Mouse (Mus musculus) gastrocnemius, postnatal 36 days (tissue): Measurements from ENCODE around the gene Fndc3b. TPM values are rescaled to one million over a fixed set of nuclear protein-coding genes. Genes with fewer than 3 reads are reported as not detected.

Experiments
- DNase-seq, 2 experiments: peaks; one replicate each; pipeline ENCODE4 v3.0.0; 2022
- intact Hi-C: fragments of 180-260 bp; cut with DNase I; formaldehyde crosslinking; loops from one replicate; pipeline ENCODE4 v1.15.1; 2025
- total RNA-seq, 2 experiments: library from RNA; stranded (reverse); gene quantifications; 2 replicates each; pipeline ENCODE4 v1.2.3; 2021

Fndc3b gene
- total RNA-seq, 2 experiments from 2014 or later, result 17.1 to 22.2 TPM

DNA sequence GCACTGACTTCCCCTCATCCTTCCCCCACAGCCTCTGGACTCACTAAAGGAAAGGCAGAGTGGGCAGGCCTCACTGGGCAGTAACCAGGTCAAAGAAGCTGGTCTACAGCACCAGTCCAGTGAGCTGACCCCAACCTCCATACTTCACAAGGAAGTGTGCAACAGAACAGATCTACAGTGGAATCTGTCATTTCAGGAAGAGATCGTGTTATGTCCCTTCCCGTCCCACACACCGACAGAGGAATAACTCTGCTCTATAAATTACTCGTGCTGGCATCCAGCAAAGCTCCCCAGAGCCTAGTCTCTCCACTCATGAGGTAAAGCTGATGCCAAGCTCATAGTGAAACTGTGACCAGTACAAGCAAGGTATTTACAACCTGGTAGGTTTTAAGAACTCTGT lies 27.7 kb downstream of the Fndc3b start:
- DNase-seq, result no peak
- intact Hi-C loops, result no loop called here

DNA sequence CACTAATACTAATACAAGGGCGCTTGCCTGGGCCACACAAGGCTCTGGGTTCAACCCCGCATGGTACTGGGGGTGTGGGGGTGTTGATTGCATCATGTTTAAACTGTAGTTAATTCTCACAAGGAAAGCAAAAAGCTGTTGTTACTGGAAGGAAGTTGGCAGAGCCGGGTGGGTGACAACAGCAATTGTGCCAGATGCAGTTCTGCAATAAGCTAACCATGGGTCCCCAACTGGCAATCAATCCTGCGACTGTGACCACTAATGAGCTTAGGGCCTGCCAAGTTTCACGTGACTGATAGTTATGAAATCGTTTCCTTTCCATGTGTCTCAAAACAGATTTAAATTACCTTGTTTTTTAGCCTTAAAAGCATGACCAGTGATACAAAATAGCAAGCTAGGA lies 33.5 kb downstream of the Fndc3b start:
- intact Hi-C loops, result no loop called here
- no peak for DNase-seq

DNA sequence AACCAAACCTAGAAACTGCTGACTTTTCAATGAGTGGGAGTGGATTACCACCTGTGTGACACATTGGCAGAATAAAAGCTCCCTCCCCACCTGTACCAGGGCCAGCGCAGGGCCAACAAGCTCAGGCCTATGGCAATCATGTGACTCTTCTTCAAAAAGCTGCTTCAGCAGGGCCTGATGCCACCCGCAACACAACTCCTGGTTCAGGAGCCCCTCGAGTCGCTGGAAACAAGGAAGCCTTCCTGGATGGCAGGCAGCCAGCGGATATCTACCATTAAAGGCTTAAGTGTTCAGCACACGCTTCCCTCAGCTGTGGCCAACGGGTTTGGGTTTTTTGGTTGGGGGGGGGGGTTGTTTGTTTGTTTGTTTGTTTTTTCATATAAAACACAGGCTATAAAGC lies 37.4 kb downstream of the Fndc3b start:
- no peak for DNase-seq
- intact Hi-C loops, result no loop called here

DNA sequence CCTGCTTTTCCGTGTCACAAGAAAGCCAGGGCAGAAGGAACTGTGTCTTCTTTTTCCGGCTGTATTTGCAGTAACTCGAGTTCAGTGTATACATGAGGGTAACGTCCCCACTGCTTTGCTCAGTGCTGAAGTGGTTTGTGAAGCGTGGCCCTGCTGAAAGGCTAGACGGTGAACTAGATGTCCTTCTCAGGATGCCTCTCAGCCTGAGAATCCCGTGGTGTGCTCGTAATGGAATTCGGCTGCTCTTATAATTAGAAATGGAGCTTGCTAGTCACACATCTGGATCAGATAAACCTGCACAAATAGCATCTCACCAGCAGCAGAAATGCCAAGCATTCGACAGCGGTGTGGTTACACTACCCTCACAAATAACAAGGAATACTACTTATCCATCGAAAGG lies 40.7 kb downstream of the Fndc3b start:
- DNase-seq, result no peak
- intact Hi-C loops, result no loop called here

DNA sequence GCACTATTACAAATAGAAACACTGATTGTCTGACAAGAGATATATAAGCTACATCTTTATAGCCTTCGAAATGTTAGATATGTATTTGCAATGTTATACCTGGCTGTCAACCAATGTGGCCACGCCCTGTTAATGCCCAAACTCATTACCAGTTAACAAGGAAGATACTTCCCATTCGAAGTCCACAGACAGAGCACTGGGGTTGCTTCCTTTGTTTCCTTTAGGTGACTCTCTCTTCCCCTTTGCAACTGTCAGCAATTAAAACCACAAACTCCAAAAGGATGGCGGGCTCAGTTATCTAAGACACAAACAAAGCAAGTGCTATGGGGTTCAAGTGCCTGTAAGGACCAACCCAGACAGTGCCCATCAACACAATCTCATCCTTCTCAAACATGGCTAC lies 43.8 kb downstream of the Fndc3b start:
- no peak for DNase-seq
- intact Hi-C loops, result loop anchor here (5.0 kb wide), 1 partner anchor 50 kb away; no protein-coding TSS in a partner anchor

DNA sequence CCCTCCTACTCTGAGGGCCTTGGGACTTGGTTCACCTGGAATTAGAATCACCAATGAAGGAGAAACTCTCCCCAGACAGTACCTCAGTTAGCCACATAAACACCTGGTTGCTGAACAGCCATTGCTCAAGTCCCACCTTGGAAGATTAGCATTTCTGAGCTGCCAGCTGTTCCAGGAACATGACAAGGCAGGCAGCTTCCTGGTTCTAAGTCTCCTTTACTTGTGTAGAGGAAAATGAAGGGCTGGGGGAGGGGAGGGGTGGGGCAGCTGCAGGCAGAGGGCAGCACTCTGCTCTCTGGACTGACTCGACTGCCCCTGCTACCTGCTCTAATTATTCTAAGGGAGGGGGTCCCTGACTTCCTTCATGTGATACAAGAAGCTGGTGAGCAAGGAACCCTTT lies 45.8 kb downstream of the Fndc3b start:
- intact Hi-C loops, result loop anchor here (5.0 kb wide), 1 partner anchor 48 kb away; no protein-coding TSS in a partner anchor
- no peak for DNase-seq

DNA sequence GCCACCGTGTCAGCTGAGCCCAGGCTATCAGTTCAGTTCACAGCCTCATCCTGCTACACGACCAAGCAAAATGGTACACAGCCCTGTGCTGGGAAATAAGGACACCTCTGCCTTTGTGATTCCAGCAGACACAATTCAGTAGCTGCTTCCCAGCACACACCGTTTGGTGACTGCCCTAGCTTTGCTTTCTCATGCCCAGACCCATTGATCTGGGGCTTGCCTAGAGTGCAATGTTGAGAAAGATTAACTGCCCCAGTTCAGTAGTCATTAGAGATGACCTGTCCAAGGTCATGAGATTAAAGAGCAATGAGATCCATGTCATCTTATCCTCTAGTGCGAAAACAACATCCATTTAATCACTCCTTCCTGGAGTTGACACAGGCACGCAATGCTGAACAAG lies 47.9 kb downstream of the Fndc3b start:
- no peak for DNase-seq
- intact Hi-C loops, result no loop called here

DNA sequence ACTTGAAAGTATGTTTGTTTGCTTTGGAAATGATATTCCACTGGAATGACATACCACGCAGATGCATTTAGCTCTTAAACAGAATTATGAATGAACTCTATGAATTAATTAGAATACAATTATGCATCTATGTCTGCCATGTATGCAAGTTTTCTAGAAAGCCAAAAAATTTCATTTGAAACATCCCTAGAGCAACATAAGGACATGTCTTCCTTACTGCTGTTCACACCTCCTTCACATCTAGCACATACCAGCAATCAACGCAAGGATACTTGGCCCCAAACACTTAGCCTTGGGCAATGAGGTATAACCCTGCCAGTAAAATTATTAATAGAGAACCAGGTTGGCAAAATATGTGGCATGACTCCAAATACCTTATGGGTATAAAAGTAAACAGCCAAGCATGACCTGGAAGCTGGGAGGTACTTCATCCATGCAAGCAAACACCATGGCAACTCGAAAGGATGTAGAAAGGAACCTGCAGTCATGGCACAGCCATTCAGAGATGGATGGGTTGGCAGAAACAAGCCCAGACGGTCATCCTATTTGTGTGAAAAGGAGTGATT lies 52.8 kb downstream of the Fndc3b start:
- DNase-seq, result no peak
- intact Hi-C loops, result no loop called here

DNA sequence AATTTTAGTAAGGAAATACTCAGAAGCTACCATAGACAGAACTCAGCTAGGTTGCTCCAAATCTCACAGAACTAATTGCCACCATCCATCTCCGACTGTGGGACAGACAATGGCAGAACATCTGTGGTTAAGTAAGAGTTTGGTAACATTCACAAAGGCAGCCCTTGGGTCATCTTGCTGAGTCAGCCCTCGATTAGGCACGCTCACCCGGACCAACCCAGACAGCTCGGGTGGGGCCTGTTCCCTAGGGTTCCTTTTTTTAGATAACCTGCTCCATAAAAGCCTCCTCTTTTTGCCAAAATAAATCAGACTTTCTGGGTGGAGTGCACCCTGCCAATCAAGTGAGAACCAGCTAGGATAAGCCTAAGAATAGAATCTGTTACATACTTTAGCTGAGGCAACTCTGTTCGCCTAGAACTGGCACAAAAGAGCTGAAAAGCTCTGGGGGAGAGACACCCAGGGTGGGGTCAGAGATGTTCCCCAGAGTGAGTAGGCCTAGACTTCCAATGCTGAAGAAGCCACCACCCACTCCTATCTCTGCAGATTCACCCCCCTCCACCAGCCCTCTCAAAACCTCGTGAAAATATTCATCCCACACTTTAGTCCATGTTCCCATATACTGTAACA lies 54.2 kb downstream of the Fndc3b start:
- intact Hi-C loops, result no loop called here
- peak in 1 of 2 experiments; percentile 57 for DNase-seq

DNA sequence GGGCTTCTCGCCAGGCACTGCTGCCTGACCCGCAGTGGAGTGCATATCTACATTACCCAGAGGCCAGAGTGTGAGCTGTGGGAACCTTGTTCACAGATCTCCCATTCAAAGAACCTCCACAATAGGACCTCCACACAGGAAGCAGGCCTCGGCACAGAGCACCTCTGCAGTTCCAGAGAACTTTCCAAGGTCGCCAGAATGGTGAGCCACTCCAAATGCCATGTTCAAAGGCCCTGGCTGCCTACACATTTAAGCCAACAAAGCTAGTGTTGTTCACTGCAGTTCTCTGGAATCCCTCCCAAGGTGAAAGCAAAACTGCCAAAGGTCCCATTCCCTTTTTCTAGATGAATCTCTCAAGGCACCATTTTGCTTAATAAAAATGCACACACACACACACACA lies 55.4 kb downstream of the Fndc3b start:
- intact Hi-C loops, result no loop called here
- DNase-seq, result no peak

DNA sequence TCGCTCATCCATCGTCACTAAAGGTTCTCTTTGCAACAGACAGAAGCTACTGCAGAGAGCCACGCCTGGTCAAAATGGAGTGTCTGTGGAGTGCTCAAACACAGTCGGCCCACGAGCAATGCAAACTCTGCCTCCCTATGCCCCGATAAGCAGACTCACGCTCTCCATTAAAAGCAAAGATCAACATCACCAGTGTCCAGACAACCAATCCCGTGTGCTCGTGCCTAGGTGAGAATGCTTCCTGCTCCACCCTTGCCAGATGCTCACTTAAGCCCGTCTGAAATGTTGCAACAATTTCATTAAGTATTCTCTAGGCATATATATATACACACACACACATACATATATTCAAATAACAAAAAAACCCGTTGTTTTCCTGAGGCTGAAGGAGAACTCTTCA lies 56.1 kb downstream of the Fndc3b start:
- intact Hi-C loops, result no loop called here
- no peak for DNase-seq

DNA sequence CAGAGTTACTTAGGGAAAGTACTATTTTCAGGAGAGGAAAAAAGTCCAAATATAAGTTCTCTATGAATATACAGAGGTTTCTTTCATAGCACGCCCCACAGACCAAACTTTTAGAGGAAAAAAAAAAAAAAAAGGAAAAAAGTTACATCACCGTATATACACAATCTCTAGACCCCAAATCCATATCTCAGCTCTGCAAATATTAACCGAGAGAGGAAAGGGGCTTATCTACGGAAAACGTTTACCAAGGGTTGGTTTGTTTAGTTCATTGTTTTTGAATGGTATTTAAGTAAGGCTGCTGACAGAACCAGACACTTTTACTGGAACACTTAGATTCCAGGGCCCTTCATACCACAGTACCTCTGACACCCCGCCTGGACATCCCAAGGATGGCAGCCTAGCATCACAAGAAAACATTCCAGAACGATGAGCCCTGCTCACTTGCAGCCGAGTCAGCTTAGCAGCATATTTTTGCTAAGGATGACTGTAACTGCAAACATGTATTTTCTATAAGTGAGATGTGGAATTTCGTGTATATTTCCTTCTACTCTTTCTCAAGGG lies 58.6 kb downstream of the Fndc3b start:
- intact Hi-C loops, result no loop called here
- DNase-seq, result no peak

DNA sequence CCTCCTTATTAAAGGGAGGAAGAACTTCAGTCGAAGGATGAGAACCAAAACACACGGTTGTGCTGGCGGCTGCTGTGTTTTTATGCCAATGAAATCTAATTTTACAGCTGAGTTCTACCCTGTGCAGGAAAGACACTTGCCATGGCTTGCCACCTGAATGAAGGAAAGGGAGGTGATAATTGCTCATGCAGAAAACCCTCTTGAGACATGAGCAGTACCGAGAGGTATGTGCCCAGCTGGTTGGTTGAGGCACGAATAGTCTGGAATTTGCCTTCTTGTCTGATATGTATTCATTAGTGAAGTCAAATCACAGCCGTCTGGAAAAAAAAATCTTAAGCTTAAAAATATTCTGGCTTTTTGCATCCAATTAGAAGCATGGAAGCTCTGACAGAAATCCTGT lies 59.4 kb downstream of the Fndc3b start:
- no peak for DNase-seq
- intact Hi-C loops, result no loop called here

DNA sequence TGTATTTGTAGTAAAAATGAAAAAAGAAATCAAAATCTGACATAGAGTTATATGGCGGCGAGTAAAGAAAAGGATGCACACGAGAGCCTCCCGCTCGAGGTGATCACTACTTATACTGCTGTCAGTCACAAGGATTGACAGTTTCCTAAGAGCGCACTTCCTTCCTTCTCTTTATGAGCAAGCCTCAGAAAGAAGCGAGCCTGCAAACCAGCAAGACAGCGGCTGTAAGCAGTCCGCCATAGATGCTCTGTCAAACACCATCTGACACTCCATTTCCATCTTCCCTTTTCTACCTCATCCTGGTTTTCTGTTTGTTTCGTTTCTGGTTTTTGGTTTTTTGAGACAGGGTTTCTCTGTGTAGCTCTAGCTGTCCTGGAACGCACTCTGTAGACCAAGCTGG lies 61.0 kb downstream of the Fndc3b start:
- intact Hi-C loops, result no loop called here
- no peak for DNase-seq

DNA sequence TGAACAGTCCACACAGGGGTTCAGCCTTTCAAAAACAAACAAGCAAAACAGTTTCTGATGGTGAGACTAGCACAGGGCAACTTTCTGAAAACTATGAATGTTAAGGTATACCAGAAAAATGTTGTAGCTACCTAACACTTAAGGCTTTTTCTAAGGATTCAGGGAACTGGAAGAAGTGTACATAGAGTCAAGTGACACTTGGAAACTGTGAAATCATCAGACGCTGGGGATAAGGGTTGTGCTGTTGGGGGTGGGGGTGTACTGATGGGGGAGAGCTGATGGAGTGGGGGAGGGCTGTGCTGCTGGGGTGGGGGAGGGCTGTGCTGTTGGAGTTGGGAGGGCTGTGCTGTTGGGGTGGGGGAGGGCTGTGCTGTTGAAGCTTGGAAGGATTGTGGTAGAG lies 61.8 kb downstream of the Fndc3b start:
- intact Hi-C loops, result no loop called here
- DNase-seq, result no peak

DNA sequence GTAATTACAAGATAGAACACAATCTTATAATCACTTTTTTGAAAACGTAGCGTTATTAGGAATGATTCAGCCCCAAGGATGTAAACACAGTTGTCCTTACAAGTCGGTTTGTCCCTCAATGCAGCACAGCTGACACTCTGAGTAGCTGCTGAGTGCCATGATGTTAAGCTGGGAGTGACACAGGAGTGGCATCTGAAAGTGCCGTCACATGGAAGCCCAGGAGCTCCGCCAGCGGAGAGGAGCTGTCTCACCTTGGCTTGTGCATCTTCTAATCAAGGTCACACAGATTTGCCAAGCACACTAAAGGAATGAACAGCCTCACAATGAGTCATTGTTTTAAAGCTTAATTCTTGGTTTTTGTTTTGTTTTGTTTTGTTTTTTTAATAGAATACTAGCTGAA lies 68.7 kb downstream of the Fndc3b start:
- intact Hi-C loops, result no loop called here
- DNase-seq, result no peak

DNA sequence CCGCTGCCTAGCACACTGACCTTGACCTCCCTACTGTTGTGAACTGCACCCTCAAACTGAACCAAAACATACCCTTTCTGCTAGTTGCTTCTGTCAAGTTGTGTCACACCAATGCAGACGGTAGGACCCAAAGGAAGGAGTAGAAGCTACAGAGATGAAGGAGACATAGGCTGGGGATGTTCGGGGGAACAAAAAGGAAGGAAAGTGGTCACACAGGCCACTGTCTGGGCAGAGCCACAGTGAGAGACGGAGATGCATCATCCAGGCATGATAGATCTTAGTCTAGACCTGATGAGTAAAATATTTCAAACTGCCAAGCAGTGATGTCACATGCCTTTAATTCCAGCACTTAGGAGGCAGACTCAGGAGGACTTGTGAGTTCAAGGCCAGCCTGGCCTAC lies 71.4 kb downstream of the Fndc3b start:
- no peak for DNase-seq
- intact Hi-C loops, result no loop called here

DNA sequence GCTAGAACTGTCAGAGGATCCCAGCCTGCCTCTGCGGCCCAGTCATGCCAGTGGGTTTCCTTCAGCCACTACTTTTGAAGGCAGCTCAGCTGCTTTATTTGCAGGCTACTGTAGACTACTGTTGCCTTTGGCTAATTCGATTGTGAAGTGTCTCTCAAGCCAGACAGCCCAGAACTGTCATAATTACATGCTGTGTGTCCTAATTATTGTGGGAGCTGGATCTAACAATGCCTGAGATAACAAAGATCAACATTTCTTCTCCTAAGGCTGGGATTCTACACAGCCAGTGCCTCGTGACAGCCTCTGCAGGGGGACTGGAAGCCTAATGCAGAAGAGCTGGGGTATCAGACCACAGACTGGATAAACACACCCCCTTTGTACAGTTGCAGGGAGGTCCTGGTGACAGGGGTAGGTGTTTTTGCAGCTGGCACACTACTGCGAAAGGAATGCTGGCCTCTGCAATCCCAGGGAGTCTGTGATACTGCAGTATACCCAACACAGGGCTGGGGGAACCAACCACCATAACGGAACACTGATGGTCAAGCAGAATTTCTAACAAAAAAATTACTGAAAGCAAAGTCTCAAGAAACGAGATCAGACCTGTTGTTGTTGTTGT lies 74.0 kb downstream of the Fndc3b start:
- DNase-seq, result no peak
- intact Hi-C loops, result no loop called here

DNA sequence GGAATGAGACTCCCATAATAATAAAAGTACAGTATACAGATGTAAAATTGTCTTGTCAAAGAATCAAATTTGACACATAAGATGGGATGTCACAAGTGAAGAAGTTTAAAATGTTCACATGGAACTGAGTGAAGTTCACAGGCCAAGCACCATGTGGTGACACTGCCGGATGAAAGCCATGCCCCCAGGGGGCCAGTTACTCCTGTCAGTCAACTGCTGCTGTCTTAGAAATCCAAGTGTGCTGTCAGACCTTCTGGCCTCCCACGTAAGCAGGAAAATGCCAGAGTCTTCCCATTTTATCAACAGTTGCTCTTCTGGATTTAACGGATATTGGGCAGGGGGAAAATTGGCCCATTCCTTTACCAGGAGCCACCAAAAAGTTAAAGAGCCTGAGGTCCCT lies 75.3 kb downstream of the Fndc3b start:
- intact Hi-C loops, result no loop called here
- no peak for DNase-seq

DNA sequence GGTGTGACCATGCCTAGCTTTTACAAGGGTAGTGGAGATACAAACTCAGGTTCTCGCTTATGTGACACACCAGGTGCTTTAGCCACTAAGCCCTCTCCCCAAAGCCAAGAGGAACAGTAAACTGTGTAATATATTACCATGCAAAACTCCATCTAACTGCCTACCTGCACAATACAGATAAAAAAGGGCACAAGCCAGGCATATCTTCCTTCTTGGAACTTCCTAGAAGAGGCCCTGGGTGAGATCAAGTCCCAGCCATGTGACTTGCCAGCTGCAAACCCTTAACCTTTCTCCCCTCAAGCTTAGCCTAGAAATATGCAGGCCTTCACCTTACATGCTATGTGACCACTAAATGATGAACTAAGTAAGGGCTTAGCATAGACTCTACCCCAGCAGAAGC lies 78.2 kb downstream of the Fndc3b start:
- no peak for DNase-seq
- intact Hi-C loops, result no loop called here

DNA sequence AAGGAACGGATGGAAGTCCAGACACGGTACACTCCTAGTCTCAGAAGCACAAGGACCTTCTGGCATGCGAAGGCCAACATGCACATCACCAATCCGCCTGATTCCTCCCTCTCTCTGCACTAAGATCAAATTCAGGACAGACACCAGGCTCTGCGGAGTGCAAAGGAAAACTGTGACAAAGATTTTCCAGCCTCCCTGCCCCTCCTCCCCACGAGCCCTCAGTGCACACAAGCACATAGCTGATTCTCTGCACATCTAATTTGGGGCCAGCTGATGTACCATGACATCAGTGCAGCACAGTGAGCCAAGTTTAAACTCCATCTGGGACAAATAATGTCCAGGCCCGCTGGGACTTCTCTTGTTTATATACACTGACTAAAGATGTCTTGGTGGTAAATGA lies 80.0 kb downstream of the Fndc3b start:
- peak; percentile 46 to 62 for DNase-seq
- intact Hi-C loops, result no loop called here

DNA sequence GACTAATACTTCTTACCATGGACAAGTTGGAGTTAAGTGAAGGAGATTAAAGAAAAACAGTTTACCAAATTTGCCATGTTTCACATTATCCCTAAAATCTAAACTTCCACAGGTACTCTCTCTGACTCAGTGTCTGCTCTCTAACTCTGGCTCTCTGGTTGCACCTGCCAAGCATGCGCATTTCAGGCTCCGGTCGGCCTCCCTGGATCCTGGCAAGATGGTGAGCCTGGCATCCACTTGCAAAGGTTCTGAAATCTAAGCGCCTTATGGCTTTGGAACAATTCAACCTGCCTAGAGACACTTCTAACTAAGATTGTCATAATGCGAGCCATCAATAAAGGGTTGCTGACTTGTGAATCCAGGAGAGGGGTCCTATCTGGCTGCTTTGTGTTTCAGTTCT lies 81.4 kb downstream of the Fndc3b start:
- intact Hi-C loops, result no loop called here

More for the DNA sequence above, 81.4 kb downstream of the Fndc3b start:
- DNase-seq, result no peak
